Mouse (Mus musculus) layer of hippocampus, adult 8-10 months (tissue): ENCODE results near the gene Olfr1459. TPM values are rescaled to one million over a fixed set of nuclear protein-coding genes. Genes with fewer than 3 reads are reported as not detected.

Experiments
- DNase-seq, 2 experiments: peaks; one replicate each; pipeline ENCODE4 v3.0.0; 2022; ENCODE audit warnings: low spot score in 2 of 2
- total RNA-seq, 4 experiments: library from RNA; stranded (reverse); gene quantifications; 2 replicates each; pipeline ENCODE4 v1.2.4; 2022

The Olfr1459 gene
- under 1 TPM; 0.09 to 0.27 (median 0.20) TPM for total RNA-seq

DNA sequence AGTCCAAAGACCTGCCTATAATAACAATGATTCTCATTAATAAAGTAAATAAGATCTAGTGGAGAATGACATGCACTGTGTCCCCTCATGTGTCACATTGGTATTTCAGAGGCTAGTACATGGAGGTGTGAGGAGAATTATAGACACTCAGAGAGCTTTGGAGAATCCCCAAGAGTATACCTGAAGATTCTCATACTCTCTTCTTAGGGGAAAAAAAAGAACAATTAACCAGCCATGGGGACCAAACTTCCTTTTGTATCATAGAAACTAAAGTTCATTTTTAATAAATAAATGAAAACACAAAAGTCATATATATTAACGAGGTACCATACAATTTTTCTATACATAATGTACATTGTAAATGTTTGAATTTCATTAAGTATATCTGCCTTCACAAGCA is at the start of gene Olfr1459:
TSS of gene Olfr1459 (minus strand) at position 101 of the 400 bp plus-strand sequence.
- no peak for DNase-seq

- no peak for DNase-seq
These were observed 36.1 kb upstream of the Olfr1459 start, which contains the start of gene Olfr1462 for GRCm38 (mm10) chr19:13185434-13185833. Olfr1462 (plus strand) TSS chr19:13185734.

DNA sequence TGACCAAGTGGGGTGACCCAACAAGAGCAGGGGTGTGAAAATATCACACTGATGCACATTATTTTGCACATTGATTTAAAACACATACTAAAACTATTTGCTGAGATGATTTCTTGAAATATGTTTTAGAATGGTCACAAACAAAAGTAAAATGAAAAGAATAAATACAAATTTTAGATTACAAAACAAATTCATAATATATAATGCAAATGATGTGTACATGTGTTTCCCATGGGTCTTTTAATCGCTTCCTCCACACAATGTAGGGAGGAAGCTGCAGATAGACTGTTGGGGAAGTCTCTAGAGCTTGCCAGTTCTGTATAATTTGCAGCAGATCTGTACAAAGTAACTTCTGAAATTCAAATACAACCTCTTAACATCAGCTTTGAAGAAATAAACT is 13.4 kb upstream of the Olfr1459 start, which contains the start of gene Olfr1461:
TSS of gene Olfr1461 (plus strand) at position 301 of the 400 bp plus-strand sequence.
- no peak for DNase-seq

DNA sequence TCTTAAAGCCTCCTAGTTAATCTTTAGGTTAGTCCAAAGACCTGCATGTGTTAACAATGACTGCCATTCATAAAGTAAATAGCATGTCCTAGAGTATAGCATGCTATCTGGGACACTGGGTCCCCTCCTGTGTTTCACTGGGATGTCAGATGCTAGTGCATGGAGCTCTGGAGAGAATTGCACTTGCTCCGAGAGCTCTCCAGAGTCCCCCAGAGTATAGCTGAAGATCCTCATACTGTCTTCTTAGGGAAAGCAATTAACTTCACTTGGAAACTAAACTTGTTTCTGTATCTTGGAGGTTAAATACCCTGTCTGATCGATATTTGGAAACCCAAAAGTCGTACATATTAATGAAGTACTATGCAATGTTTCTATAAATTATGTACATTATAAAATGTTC is 42.7 kb downstream of the Olfr1459 start, which contains the start of gene Olfr1458:
TSS of gene Olfr1458 (minus strand) at position 101 of the 400 bp plus-strand sequence.
- DNase-seq, result no peak

GRCm38 (mm10) chr19:13097791-13098190 is 51.6 kb downstream of the Olfr1459 start, which contains the start of gene Olfr1457:
Olfr1457 (minus strand) TSS chr19:13097891.
- DNase-seq, result no peak

DNA sequence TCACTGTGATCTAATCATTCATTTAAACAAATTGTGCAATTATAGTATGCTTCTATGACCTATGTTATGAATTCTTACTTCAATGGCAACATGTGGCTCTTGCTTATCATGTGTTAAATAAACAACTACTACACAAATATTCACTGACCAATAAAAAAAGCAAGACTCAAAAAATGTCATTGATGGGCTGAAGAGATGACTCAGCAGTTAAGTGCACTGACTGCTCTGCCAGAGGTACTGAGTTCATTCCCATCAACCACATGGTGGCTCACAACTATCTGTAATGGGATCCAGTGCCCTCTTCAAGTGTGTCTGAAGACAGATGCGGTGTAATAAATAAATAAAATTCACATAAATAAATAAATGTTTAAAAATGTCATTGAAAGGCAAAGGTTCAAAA is 55.4 kb downstream of the Olfr1459 start:
- no peak for DNase-seq

Other genes with a start within 250 kb of the Olfr1459 start
- gene Olfr1447, start 245.8 kb downstream of the Olfr1459 start, total RNA-seq, result not detected
- not detected for gene Olfr1448, start 225.1 kb downstream of the Olfr1459 start, total RNA-seq
- not detected for gene Olfr1449, start 218.7 kb downstream of the Olfr1459 start, total RNA-seq
- not detected for gene Olfr1450, start 199.3 kb downstream of the Olfr1459 start, total RNA-seq
- gene Olfr1451, start 154.5 kb downstream of the Olfr1459 start, total RNA-seq, result not detected
- gene Olfr1453, start 121.2 kb downstream of the Olfr1459 start, total RNA-seq, result not detected
- not detected for gene Olfr1454, start 88.9 kb downstream of the Olfr1459 start, total RNA-seq
- gene Olfr1457, start 51.7 kb downstream of the Olfr1459 start, total RNA-seq, result not detected
- gene Olfr1458, start 42.8 kb downstream of the Olfr1459 start, total RNA-seq, result not detected
- gene Olfr1461, start 13.5 kb upstream of the Olfr1459 start, total RNA-seq, result not detected
- gene Olfr1462, start 36.2 kb upstream of the Olfr1459 start, total RNA-seq, result not detected
- gene Olfr1463, start 81.8 kb upstream of the Olfr1459 start, total RNA-seq, result not detected
- gene Olfr1465, start 166.0 kb upstream of the Olfr1459 start, total RNA-seq, result not detected
- gene Olfr1466, start 189.3 kb upstream of the Olfr1459 start, total RNA-seq, result not detected
- not detected for gene Olfr1467, start 212.7 kb upstream of the Olfr1459 start, total RNA-seq